Mouse (Mus musculus) kidney, adult 2 months (tissue): ENCODE measurements at regions not wholly inside any gene's neighbourhood (a gene's known extent, or its start where the extent isn't known, plus 50 kb on each side); places are given as distances from the start of the nearest gene placed in this dataset.

Experiments
- CTCF ChIP-seq: fragments of 200-500 bp; conservative IDR thresholded peaks from 2 replicates; pipeline ENCODE4 v1.5.1; 2011; ENCODE audit warnings: low read depth, mild to moderate bottlenecking, control low read depth, low read length, moderate library complexity, mixed read lengths; ENCODE audit not compliant: insufficient read depth, insufficient read length
- POLR2A ChIP-seq: fragments of 200-500 bp; IDR thresholded peaks from one replicate; pipeline ENCODE4 v1.6.1; 2011; ENCODE audit warnings: low read depth, low read length, control low read depth

GRCm38 (mm10) chr13:37569486-37569885 is 208.7 kb upstream of the Rreb1 start:
- TF ChIP-seq CTCF (no peak), POLR2A (no peak)
